Mouse (Mus musculus) olfactory bulb, adult 2 months (tissue): Measurements from ENCODE around the gene Eps8l1. TPM values are rescaled to one million over a fixed set of nuclear protein-coding genes. Genes with fewer than 3 reads are reported as not detected.
A peak's percentile ranks its signal among the peaks of the same experiment; 100 is the strongest.
"Not testable (repeated sequence)": the region's sequence is repeated elsewhere in the genome, so short reads cannot be mapped to it uniquely, and the experiment has no call there.

Experiments used
- H3K27ac ChIP-seq: fragments of 200-500 bp; 2 replicates; pipeline ENCODE4 v1.5.1; 2012; ENCODE audit warnings: low read depth, low read length; ENCODE audit not compliant: insufficient read depth
- H3K4me1 ChIP-seq: fragments of 200-500 bp; 2 replicates; pipeline ENCODE4 v1.6.1; 2012; ENCODE audit warnings: low read length; ENCODE audit not compliant: control insufficient read depth, insufficient read depth
- H3K4me3 ChIP-seq: fragments of 200-500 bp; 2 replicates; pipeline ENCODE4 v1.5.1; 2012; ENCODE audit warnings: mild to moderate bottlenecking, low read depth, low read length, moderate library complexity; ENCODE audit not compliant: insufficient read depth
- CTCF ChIP-seq: fragments of 200-500 bp; IDR thresholded peaks from 2 replicates; pipeline ENCODE4 v1.5.1; 2012; ENCODE audit warnings: low read depth, mild to moderate bottlenecking, low read length, moderate library complexity; ENCODE audit not compliant: insufficient read depth
- POLR2A ChIP-seq: fragments of 200-500 bp; IDR thresholded peaks from 2 replicates; pipeline ENCODE4 v1.6.1; 2012; ENCODE audit warnings: mild to moderate bottlenecking, low read depth, low read length, moderate library complexity; ENCODE audit not compliant: insufficient read depth
- WGBS: fragments of 180-500 bp; shearing (Covaris S2); methylation state at CpG from one replicate; pipeline ENCODE4 v1.1.7; 2018; 5-methylcytosine and 5-hydroxymethylcytosine counted together
- polyA plus RNA-seq: library from polyadenylated mRNA; stranded (reverse); fragments of >200 nt; gene quantifications from 2 replicates; pipeline ENCODE4 v1.2.4, GENCODE M21; 2012; ENCODE audit warnings: low replicate concordance; ENCODE audit not compliant: missing spikeins, insufficient read depth, insufficient read length

The Eps8l1 gene
- polyA plus RNA-seq: not detected in 2 replicates

- Histone ChIP-seq H3K4me3 (peak within 1 kb of the TSS; percentile 41), H3K27ac (peak within 1 kb of the TSS; percentile 45; the same call in 1 of the 2 replicates), H3K4me1 (peaks cover 3% of the 10 kb centered on the region)
- WGBS: 65% methylated on average over 14 of the region's 16 CpGs
- TF ChIP-seq POLR2A: no peak
- TF ChIP-seq CTCF: no peak
Measured at GRCm38 (mm10) chr7:4460576-4461434, at the start of gene Eps8l1. Eps8l1 (plus strand) TSS chr7:4460674.

GRCm38 (mm10) chr7:4412406-4412805, 48.1 kb upstream of the Eps8l1 start:
- H3K4me1 ChIP-seq, H3K4me3 ChIP-seq, H3K27ac ChIP-seq: not testable (repeated sequence)
- 98% methylated on average over 15 of the region's 15 CpGs for WGBS

- TF ChIP-seq POLR2A (no peak), CTCF (no peak)
- Histone ChIP-seq H3K4me3 (no peak overlapping the region), H3K27ac (no peak overlapping the region), H3K4me1 (no peaks in the 10 kb centered on the region)
- WGBS: 86% methylated on average over 6 of the region's 6 CpGs
Measured at GRCm38 (mm10) chr7:4419681-4420080, 40.8 kb upstream of the Eps8l1 start.

GRCm38 (mm10) chr7:4420230-4420629, 40.2 kb upstream of the Eps8l1 start:
- Histone ChIP-seq H3K4me3 (no peak overlapping the region), H3K27ac (no peak overlapping the region), H3K4me1 (no peaks in the 10 kb centered on the region)
- TF ChIP-seq CTCF: no peak
- no peak for TF ChIP-seq POLR2A
- WGBS: 58% methylated on average over 4 of the region's 4 CpGs

- WGBS: 68% methylated on average over 7 of the region's 7 CpGs
- peak; percentile 11 for TF ChIP-seq CTCF
- TF ChIP-seq POLR2A: no peak
- Histone ChIP-seq H3K4me1 (no peaks in the 10 kb centered on the region), H3K27ac (no peak overlapping the region), H3K4me3 (no peak overlapping the region)
Measured at GRCm38 (mm10) chr7:4427161-4427912, 33.1 kb upstream of the Eps8l1 start.

- TF ChIP-seq POLR2A (no peak), CTCF (no peak)
- H3K4me1 ChIP-seq: no peaks in the 10 kb centered on the region
- WGBS: 96% methylated on average over 9 of the region's 9 CpGs
Measured at GRCm38 (mm10) chr7:4430246-4430844, 30.1 kb upstream of the Eps8l1 start.

GRCm38 (mm10) chr7:4431548-4431947, 28.9 kb upstream of the Eps8l1 start:
- Histone ChIP-seq H3K4me3 (no peak overlapping the region), H3K27ac (no peak overlapping the region), H3K4me1 (no peaks in the 10 kb centered on the region)
- TF ChIP-seq CTCF (no peak), POLR2A (no peak)
- 82% methylated on average over 6 of the region's 6 CpGs for WGBS

More at GRCm38 (mm10) chr7:4430246-4430844, 30.1 kb upstream of the Eps8l1 start:
- Histone ChIP-seq H3K27ac (no peak overlapping the region), H3K4me3 (no peak overlapping the region)

- Histone ChIP-seq H3K27ac (no peak overlapping the region), H3K4me1 (no peaks in the 10 kb centered on the region), H3K4me3 (no peak overlapping the region)
- WGBS: 92% methylated on average over 8 of the region's 8 CpGs
- TF ChIP-seq CTCF (no peak), POLR2A (no peak)
Measured at GRCm38 (mm10) chr7:4432026-4432425, 28.4 kb upstream of the Eps8l1 start.

- Histone ChIP-seq H3K27ac (no peak overlapping the region), H3K4me3 (no peak overlapping the region), H3K4me1 (peaks cover 4% of the 10 kb centered on the region; the same call in 1 of the 2 replicates)
- 88% methylated on average over 2 of the region's 2 CpGs for WGBS
- TF ChIP-seq CTCF: no peak
- TF ChIP-seq POLR2A: no peak
Measured at GRCm38 (mm10) chr7:4437721-4438120, 22.8 kb upstream of the Eps8l1 start.
